Mouse (Mus musculus) CD4-positive, CD25-positive, alpha-beta regulatory T cell, adult 2 months (primary cell): ENCODE data around the gene Ddx39.

ENCODE experiments used
- DNase-seq: peaks from one replicate; pipeline ENCODE4 v3.0.0-alpha.2; 2012; ENCODE audit warnings: low read depth, low spot score

Gene Ddx39

GRCm38 (mm10) chr8:83715031-83715690, at the start of gene Ddx39:
Ddx39 (plus strand) TSS chr8:83715177.
- DNase-seq: peak; percentile 99

- peak; percentile 23 for DNase-seq
Measured at GRCm38 (mm10) chr8:83665969-83666865, 48.8 kb upstream of the Ddx39 start, which contains the start of gene Ptger1. Ptger1 (plus strand) TSS chr8:83666678.

- no peak for DNase-seq
Measured at GRCm38 (mm10) chr8:83666866-83667234, 48.1 kb upstream of the Ddx39 start.

- DNase-seq: no peak
Measured at GRCm38 (mm10) chr8:83667526-83667925, 47.5 kb upstream of the Ddx39 start.

GRCm38 (mm10) chr8:83668010-83668916, 46.7 kb upstream of the Ddx39 start:
- peak; percentile 70 for DNase-seq

GRCm38 (mm10) chr8:83669013-83669412, 46.0 kb upstream of the Ddx39 start:
- no peak for DNase-seq

- no peak for DNase-seq
Measured at GRCm38 (mm10) chr8:83672936-83673335, 42.0 kb upstream of the Ddx39 start.

- no peak for DNase-seq
Measured at GRCm38 (mm10) chr8:83674497-83674896, 40.5 kb upstream of the Ddx39 start.

GRCm38 (mm10) chr8:83679866-83680265, 35.1 kb upstream of the Ddx39 start:
- no peak for DNase-seq

- DNase-seq: no peak
Measured at GRCm38 (mm10) chr8:83680603-83681002, 34.4 kb upstream of the Ddx39 start.

- no peak for DNase-seq
Measured at GRCm38 (mm10) chr8:83681099-83681498, 33.9 kb upstream of the Ddx39 start.

GRCm38 (mm10) chr8:83684517-83684916, 30.5 kb upstream of the Ddx39 start:
- DNase-seq: no peak

- DNase-seq: no peak
Measured at GRCm38 (mm10) chr8:83689264-83689663, 25.7 kb upstream of the Ddx39 start.

GRCm38 (mm10) chr8:83693609-83694236, 21.3 kb upstream of the Ddx39 start:
- DNase-seq: peak; percentile 31

- DNase-seq: no peak
Measured at GRCm38 (mm10) chr8:83694369-83695160, 20.4 kb upstream of the Ddx39 start.

GRCm38 (mm10) chr8:83695351-83696106, 19.4 kb upstream of the Ddx39 start:
- peak; percentile 67 for DNase-seq

GRCm38 (mm10) chr8:83697374-83698220, 17.4 kb upstream of the Ddx39 start:
- DNase-seq: no peak

- DNase-seq: peak; percentile 86
Measured at GRCm38 (mm10) chr8:83698291-83698660, 16.7 kb upstream of the Ddx39 start.
